Mouse (Mus musculus) limb, embryonic 12.5 days (tissue): ENCODE results near the gene Apoh. TPM values are rescaled to one million over a fixed set of nuclear protein-coding genes. Genes with fewer than 3 reads are reported as not detected.
A peak's percentile ranks its signal among the peaks of the same experiment; 100 is the strongest.

Experiments
- ATAC-seq: fragments of 200-750 bp; cut with Nextera tagmentation; 2 replicates; pipeline ENCODE4 v1.8.0; 2017; ENCODE audit warnings: low read depth, moderate TSS enrichment; ENCODE audit not compliant: insufficient number of reproducible peaks, insufficient read depth, low FRiP score, low TSS enrichment
- H3K27ac ChIP-seq: fragments of 300-500 bp; sonication (generic); 2 replicates; pipeline ENCODE4 v1.5.1; 2016; ENCODE audit warnings: mild to moderate bottlenecking, moderate library complexity
- H3K27me3 ChIP-seq: fragments of 300-500 bp; sonication (generic); 2 replicates; pipeline ENCODE4 v1.6.1; 2016; ENCODE audit warnings: mild to moderate bottlenecking, moderate library complexity
- H3K36me3 ChIP-seq: fragments of 300-500 bp; sonication (generic); 2 replicates; pipeline ENCODE4 v1.6.1; 2016; ENCODE audit warnings: mild to moderate bottlenecking, moderate library complexity
- H3K4me1 ChIP-seq: fragments of 300-500 bp; sonication (generic); replicated peaks from 2 replicates; pipeline ENCODE4 v1.6.1; 2016
- H3K4me2 ChIP-seq: fragments of 300-500 bp; sonication (generic); 2 replicates; pipeline ENCODE4 v1.6.1; 2016; ENCODE audit warnings: mild to moderate bottlenecking, moderate library complexity
- H3K4me3 ChIP-seq: fragments of 300-500 bp; sonication (generic); replicated peaks from 2 replicates; pipeline ENCODE4 v1.5.1; 2016; ENCODE audit warnings: mild to moderate bottlenecking
- H3K9ac ChIP-seq: fragments of 300-500 bp; sonication (generic); replicated peaks from 2 replicates; pipeline ENCODE4 v1.6.1; 2016; ENCODE audit warnings: mild to moderate bottlenecking, moderate library complexity
- H3K9me3 ChIP-seq: fragments of 300-500 bp; sonication (generic); 2 replicates; pipeline ENCODE4 v1.6.1; 2016; ENCODE audit warnings: mild to moderate bottlenecking, moderate library complexity
- WGBS: fragments of 180-500 bp; shearing (Covaris S2); methylation state at CpG from one replicate; pipeline ENCODE4 v1.1.7; 2016; 5-methylcytosine and 5-hydroxymethylcytosine counted together
- polyA plus RNA-seq: library from polyadenylated mRNA; unstranded; fragments of >200 nt; fragmentation: Nextera tagmentation; extraction: Ambion mirVana; gene quantifications from 2 replicates; pipeline ENCODE4 v1.2.1, GENCODE M21; 2016

The Apoh gene
- polyA plus RNA-seq, 1 experiment from 2014 or later, result not detected

- Histone ChIP-seq H3K4me3 (no peak overlapping the region), H3K4me1 (peaks cover 33% of the 10 kb centered on the region), H3K27ac (peak overlapping the region; percentile 64; the same call in 1 of the 2 replicates), H3K4me2 (no peak overlapping the region), H3K9me3 (no peaks in the 10 kb centered on the region), H3K36me3 (no peaks in the 10 kb centered on the region), H3K9ac (no peak overlapping the region), H3K27me3 (no peaks in the 10 kb centered on the region)
- ATAC-seq, result 0 out of 2 replicates have a peak, but pooled peaks have one; percentile 26
- WGBS, result 47% methylated on average over 8 of the region's 8 CpGs
These were observed 9.4 kb upstream of the Apoh start for GRCm38 (mm10) chr11:108333583-108334379.

- 51% methylated on average over 3 of the region's 3 CpGs for WGBS
- peaks cover 33% of the 10 kb centered on the region for H3K4me1 ChIP-seq
- no peak overlapping the region for H3K4me3 ChIP-seq
- no peaks in the 10 kb centered on the region for H3K27me3 ChIP-seq
- H3K4me2 ChIP-seq, result no peak overlapping the region
- H3K9ac ChIP-seq, result no peak overlapping the region
- no peak for ATAC-seq
- H3K27ac ChIP-seq, result peak overlapping the region; percentile 64; the same call in 1 of the 2 replicates
- no peaks in the 10 kb centered on the region for H3K9me3 ChIP-seq
- no peaks in the 10 kb centered on the region for H3K36me3 ChIP-seq
These were observed 8.5 kb upstream of the Apoh start for GRCm38 (mm10) chr11:108334658-108335057.

- H3K36me3 ChIP-seq, result no peaks in the 10 kb centered on the region
- WGBS, result 96% methylated on average over 4 of the region's 4 CpGs
- H3K9me3 ChIP-seq, result no peaks in the 10 kb centered on the region
- H3K9ac ChIP-seq, result no peak overlapping the region
- no peak overlapping the region for H3K27ac ChIP-seq
- peaks cover 33% of the 10 kb centered on the region for H3K4me1 ChIP-seq
- no peak overlapping the region for H3K4me2 ChIP-seq
- no peak for ATAC-seq
- no peak overlapping the region for H3K4me3 ChIP-seq
- H3K27me3 ChIP-seq, result no peaks in the 10 kb centered on the region
These were observed 7.6 kb upstream of the Apoh start for GRCm38 (mm10) chr11:108335536-108335935.

- peaks cover under 1% of the 10 kb centered on the region; the same call in 1 of the 2 replicates for H3K27me3 ChIP-seq
- no peak overlapping the region for H3K4me2 ChIP-seq
- H3K36me3 ChIP-seq, result no peaks in the 10 kb centered on the region
- H3K4me3 ChIP-seq, result no peak overlapping the region
- peaks cover 33% of the 10 kb centered on the region for H3K4me1 ChIP-seq
- peak overlapping the region; percentile 35; the same call in 1 of the 2 replicates for H3K27ac ChIP-seq
- 15% methylated on average over 5 of the region's 5 CpGs for WGBS
- no peak overlapping the region for H3K9ac ChIP-seq
- no peak for ATAC-seq
- no peaks in the 10 kb centered on the region for H3K9me3 ChIP-seq
These were observed 6.7 kb upstream of the Apoh start for GRCm38 (mm10) chr11:108336445-108336844.

- no peak overlapping the region for H3K27ac ChIP-seq
- no peak overlapping the region for H3K4me2 ChIP-seq
- no peak overlapping the region for H3K9ac ChIP-seq
- H3K27me3 ChIP-seq, result peaks cover 15% of the 10 kb centered on the region
- H3K36me3 ChIP-seq, result no peaks in the 10 kb centered on the region
- H3K4me1 ChIP-seq, result peaks cover 28% of the 10 kb centered on the region
- no peak overlapping the region for H3K4me3 ChIP-seq
- ATAC-seq, result no peak
- WGBS, result 88% methylated on average over 4 of the region's 4 CpGs
- H3K9me3 ChIP-seq, result no peaks in the 10 kb centered on the region
These were observed 2.9 kb upstream of the Apoh start for GRCm38 (mm10) chr11:108340293-108340692.

GRCm38 (mm10) chr11:108341783-108342182, 1.4 kb upstream of the Apoh start:
- H3K27ac ChIP-seq, result no peak overlapping the region
- H3K36me3 ChIP-seq, result no peaks in the 10 kb centered on the region
- peaks cover 20% of the 10 kb centered on the region for H3K27me3 ChIP-seq
- peaks cover 21% of the 10 kb centered on the region for H3K4me1 ChIP-seq
- peak overlapping the region; percentile 78; the same call in 1 of the 2 replicates for H3K4me3 ChIP-seq
- no peak for ATAC-seq
- peak overlapping the region; percentile 100 for H3K4me2 ChIP-seq
- 36% methylated on average over 8 of the region's 8 CpGs for WGBS
- H3K9ac ChIP-seq, result no peak overlapping the region
- H3K9me3 ChIP-seq, result no peaks in the 10 kb centered on the region

GRCm38 (mm10) chr11:108343789-108344462, 772 bp downstream of the Apoh start, which contains the start of gene Prkca:
Gene Prkca (minus strand): TSS chr11:108343928.
- under 1% methylated on average over 63 of the region's 63 CpGs for WGBS
- Histone ChIP-seq H3K4me3 (peak within 1 kb of the TSS; percentile 78), H3K27me3 (peaks cover 20% of the 10 kb centered on the region), H3K4me1 (peaks cover 18% of the 10 kb centered on the region), H3K4me2 (peak within 1 kb of the TSS; percentile 100), H3K27ac (peak within 1 kb of the TSS; percentile 83), H3K9ac (peak within 1 kb of the TSS; percentile 82), H3K36me3 (no peaks in the 10 kb centered on the region), H3K9me3 (no peaks in the 10 kb centered on the region)
- ATAC-seq, result peak; percentile 91

GRCm38 (mm10) chr11:108344759-108345158, 1.6 kb downstream of the Apoh start:
- Histone ChIP-seq H3K4me1 (peaks cover 18% of the 10 kb centered on the region), H3K27ac (no peak overlapping the region), H3K4me2 (peak overlapping the region; percentile 100), H3K27me3 (peaks cover 20% of the 10 kb centered on the region), H3K9me3 (no peaks in the 10 kb centered on the region), H3K9ac (no peak overlapping the region), H3K4me3 (peak overlapping the region; percentile 78; the same call in 1 of the 2 replicates), H3K36me3 (no peaks in the 10 kb centered on the region)
- 58% methylated on average over 8 of the region's 8 CpGs for WGBS
- ATAC-seq, result no peak

- Histone ChIP-seq H3K9me3 (no peaks in the 10 kb centered on the region), H3K27me3 (peaks cover 20% of the 10 kb centered on the region), H3K9ac (no peak overlapping the region), H3K4me2 (no peak overlapping the region), H3K36me3 (no peaks in the 10 kb centered on the region), H3K27ac (no peak overlapping the region), H3K4me3 (no peak overlapping the region), H3K4me1 (peaks cover 18% of the 10 kb centered on the region)
- 90% methylated on average over 2 of the region's 2 CpGs for WGBS
- no peak for ATAC-seq
These were observed 2.2 kb downstream of the Apoh start for GRCm38 (mm10) chr11:108345321-108345720.

- Histone ChIP-seq H3K4me3 (no peak overlapping the region), H3K4me2 (no peak overlapping the region), H3K9ac (no peak overlapping the region), H3K4me1 (no peaks in the 10 kb centered on the region), H3K27ac (no peak overlapping the region), H3K27me3 (0 out of 2 replicates have a peak, but pooled peaks cover 5% of the 10 kb centered on the region), H3K36me3 (no peaks in the 10 kb centered on the region), H3K9me3 (no peaks in the 10 kb centered on the region)
- ATAC-seq, result no peak
- WGBS, result 89% methylated on average over 4 of the region's 4 CpGs
These were observed 7.6 kb downstream of the Apoh start for GRCm38 (mm10) chr11:108350799-108351198.

- ATAC-seq, result no peak
- H3K9me3 ChIP-seq, result no peaks in the 10 kb centered on the region
- 89% methylated on average over 10 of the region's 10 CpGs for WGBS
These were observed 9.8 kb downstream of the Apoh start for GRCm38 (mm10) chr11:108352842-108353388.

More at GRCm38 (mm10) chr11:108352842-108353388, 9.8 kb downstream of the Apoh start:
- H3K9ac ChIP-seq, result no peak overlapping the region
- no peak overlapping the region for H3K4me3 ChIP-seq
- no peak overlapping the region for H3K27ac ChIP-seq
- H3K4me1 ChIP-seq, result no peaks in the 10 kb centered on the region
- no peaks in the 10 kb centered on the region for H3K36me3 ChIP-seq
- H3K27me3 ChIP-seq, result no peaks in the 10 kb centered on the region
- no peak overlapping the region for H3K4me2 ChIP-seq
